Mouse (Mus musculus): ENCODE measurements around the gene Thumpd1. TPM values are rescaled to one million over a fixed set of nuclear protein-coding genes. Genes with fewer than 3 reads are reported as not detected.
"Not testable (repeated sequence)": the region's sequence is repeated elsewhere in the genome, so short reads cannot be mapped to it uniquely, and the experiment has no call there.

Thumpd1 gene
- 10 to 100 TPM; 16.0 to 17.2 TPM for total RNA-seq (2021)
- long read RNA-seq, experiment 1, transcript Thumpd1-201 (4 exons, 2,689 nt) = major isoform, 26 of 27 reads
- long read RNA-seq, experiment 1, partial matches to known transcripts = 1 of 27 reads
- long read RNA-seq, experiment 1, other reads (novel, unspliced or antisense) = 0 of 27 reads
- long read RNA-seq, experiment 2, transcript Thumpd1-201 (4 exons, 2,689 nt) = major isoform, 14 of 15 reads
- long read RNA-seq, experiment 2, partial matches to known transcripts = 0 of 15 reads
- long read RNA-seq, experiment 2, other reads (novel, unspliced or antisense) = 1 of 15 reads

GRCm38 (mm10) chr7:119720253-119720946 lies at the start of gene Thumpd1:
Thumpd1 (minus strand) TSS chr7:119720798.
- peak; percentile 93 to 94 for DNase-seq

- DNase-seq = no peak
Measured at GRCm38 (mm10) chr7:119769895-119770294, 49.3 kb upstream of the Thumpd1 start.

GRCm38 (mm10) chr7:119766996-119767395 lies 46.4 kb upstream of the Thumpd1 start:
- no peak for DNase-seq

- DNase-seq = no peak
Measured at GRCm38 (mm10) chr7:119764377-119764776, 43.8 kb upstream of the Thumpd1 start.

- DNase-seq = no peak
Measured at GRCm38 (mm10) chr7:119762166-119762697, 41.6 kb upstream of the Thumpd1 start.

GRCm38 (mm10) chr7:119760527-119760951 lies 39.9 kb upstream of the Thumpd1 start, which contains the start of gene Acsm3:
Acsm3 (plus strand) TSS chr7:119760923.
- no peak for DNase-seq

GRCm38 (mm10) chr7:119753696-119754095 lies 33.1 kb upstream of the Thumpd1 start:
- DNase-seq = no peak

- no peak for DNase-seq
Measured at GRCm38 (mm10) chr7:119749942-119750341, 29.3 kb upstream of the Thumpd1 start.

GRCm38 (mm10) chr7:119748761-119749160 lies 28.2 kb upstream of the Thumpd1 start:
- DNase-seq = no peak

GRCm38 (mm10) chr7:119745869-119746268 lies 25.3 kb upstream of the Thumpd1 start:
- no peak for DNase-seq

GRCm38 (mm10) chr7:119744321-119744720 lies 23.7 kb upstream of the Thumpd1 start:
- no peak for DNase-seq

GRCm38 (mm10) chr7:119739798-119740468 lies 19.3 kb upstream of the Thumpd1 start:
- DNase-seq = not testable (repeated sequence)

GRCm38 (mm10) chr7:119738877-119739276 lies 18.3 kb upstream of the Thumpd1 start:
- DNase-seq = no peak

GRCm38 (mm10) chr7:119731262-119731661 lies 10.7 kb upstream of the Thumpd1 start:
- not testable (repeated sequence) for DNase-seq

- no peak for DNase-seq
Measured at GRCm38 (mm10) chr7:119727621-119728020, 7.0 kb upstream of the Thumpd1 start.

- no peak for DNase-seq
Measured at GRCm38 (mm10) chr7:119720947-119721310, 331 bp upstream of the Thumpd1 start.

- DNase-seq = no peak
Measured at GRCm38 (mm10) chr7:119714111-119714510, 6.5 kb downstream of the Thumpd1 start.

GRCm38 (mm10) chr7:119694926-119695325 lies 25.7 kb downstream of the Thumpd1 start:
- DNase-seq = no peak

GRCm38 (mm10) chr7:119692302-119692701 lies 28.3 kb downstream of the Thumpd1 start:
- DNase-seq = no peak

- DNase-seq = no peak
Measured at GRCm38 (mm10) chr7:119689726-119690125, 30.9 kb downstream of the Thumpd1 start, which contains the start of gene Acsm4. Acsm4 (plus strand) TSS chr7:119690026.

- no peak for DNase-seq
Measured at GRCm38 (mm10) chr7:119682699-119683098, 37.9 kb downstream of the Thumpd1 start.

- no peak for DNase-seq
Measured at GRCm38 (mm10) chr7:119680107-119680506, 40.5 kb downstream of the Thumpd1 start.

- DNase-seq = peak; percentile 8 to 21
Measured at GRCm38 (mm10) chr7:119673465-119673864, 47.1 kb downstream of the Thumpd1 start.

Data from heart, adult 18-20 months (tissue).